Mouse (Mus musculus): ENCODE measurements around the gene Gm2431.

The Gm2431 gene

GRCm38 (mm10) chr7:142211559-142211958, 46.6 kb downstream of the Gm2431 start, which contains the start of gene Gm7579:
Gene Gm7579 (plus strand): TSS chr7:142211859.
- in situ Hi-C loops (cut with MboI, MseI), result no loop called here
